Mouse (Mus musculus) lung, adult 2 months (tissue): Measurements from ENCODE around the gene Spef1.

Source experiments
- CTCF ChIP-seq: fragments of 200-500 bp; IDR thresholded peaks from 2 replicates; pipeline ENCODE4 v1.5.1; 2011; ENCODE audit warnings: mild to moderate bottlenecking, low read length, control low read depth; ENCODE audit not compliant: insufficient read depth
- POLR2A ChIP-seq: fragments of 200-500 bp; IDR thresholded peaks from 2 replicates; pipeline ENCODE4 v1.6.1; 2011; ENCODE audit warnings: low read depth, mild to moderate bottlenecking, control low read depth, low read length, borderline replicate concordance; ENCODE audit errors: extremely low read depth

GRCm38 (mm10) chr2:131142592-131142991 lies 44.5 kb downstream of the Spef1 start:
- TF ChIP-seq CTCF, result peak; percentile 82
- no peak for TF ChIP-seq POLR2A
